13 mouse cellular contexts compared by ENCODE assay signal in genomic region chr13:45894760-45895159, GRCm38 (mm10).
"Had no signal": no experiment of that assay in that cellular context is flagged by ENCODE, and none has a peak within 500 bp of the region (broad histone marks: within the 10 kb centered on the region; RNA-seq: fewer than 3 reads in every experiment).

No protein-coding gene starts in this region.

- ATAC-seq: liver, postnatal 0 days had no signal

- H3K4me2 ChIP-seq: liver, embryonic 13.5 days; lung, embryonic 15.5 days; midbrain, embryonic 12.5 days; neural tube, embryonic 15.5 days had no signal

- H3K9me3 ChIP-seq: liver, embryonic 13.5 days; lung, embryonic 15.5 days; megakaryocyte, embryonic 14.5 days; midbrain, embryonic 12.5 days; neural tube, embryonic 15.5 days had no signal

- H3K4me3 ChIP-seq: liver, embryonic 13.5 days; lung, embryonic 15.5 days; megakaryocyte, embryonic 14.5 days; midbrain, embryonic 12.5 days; myocyte; neural tube, embryonic 15.5 days had no signal

- H3K9ac ChIP-seq: liver, embryonic 13.5 days; liver, postnatal 0 days; lung, embryonic 15.5 days; midbrain, embryonic 12.5 days; neural tube, embryonic 15.5 days had no signal

- H3K36me3 ChIP-seq: liver, embryonic 13.5 days; lung, embryonic 15.5 days; midbrain, embryonic 12.5 days; neural tube, embryonic 15.5 days had no signal

- H3K27me3 ChIP-seq: liver, embryonic 13.5 days; lung, embryonic 15.5 days; megakaryocyte, embryonic 14.5 days; midbrain, embryonic 12.5 days; neural tube, embryonic 15.5 days had no signal

- DNase-seq: kidney, adult 11 months; left cerebral cortex, postnatal 4 days; liver, embryonic 13.5 days; liver, postnatal 0 days; lung, postnatal 14 days; thymus, adult 18-20 months; thymus, postnatal 14 days had no signal

- H3K27ac ChIP-seq: liver, embryonic 13.5 days; lung, embryonic 15.5 days; macrophage; midbrain, embryonic 12.5 days; neural tube, embryonic 15.5 days had no signal
